Mouse (Mus musculus): Measurements from ENCODE around the gene Ralgps2. TPM values are rescaled to one million over a fixed set of nuclear protein-coding genes. Genes with fewer than 3 reads are reported as not detected.

Gene Ralgps2
- polyA plus RNA-seq, 1 experiment from 2014 or later, result 71.2 TPM

DNA sequence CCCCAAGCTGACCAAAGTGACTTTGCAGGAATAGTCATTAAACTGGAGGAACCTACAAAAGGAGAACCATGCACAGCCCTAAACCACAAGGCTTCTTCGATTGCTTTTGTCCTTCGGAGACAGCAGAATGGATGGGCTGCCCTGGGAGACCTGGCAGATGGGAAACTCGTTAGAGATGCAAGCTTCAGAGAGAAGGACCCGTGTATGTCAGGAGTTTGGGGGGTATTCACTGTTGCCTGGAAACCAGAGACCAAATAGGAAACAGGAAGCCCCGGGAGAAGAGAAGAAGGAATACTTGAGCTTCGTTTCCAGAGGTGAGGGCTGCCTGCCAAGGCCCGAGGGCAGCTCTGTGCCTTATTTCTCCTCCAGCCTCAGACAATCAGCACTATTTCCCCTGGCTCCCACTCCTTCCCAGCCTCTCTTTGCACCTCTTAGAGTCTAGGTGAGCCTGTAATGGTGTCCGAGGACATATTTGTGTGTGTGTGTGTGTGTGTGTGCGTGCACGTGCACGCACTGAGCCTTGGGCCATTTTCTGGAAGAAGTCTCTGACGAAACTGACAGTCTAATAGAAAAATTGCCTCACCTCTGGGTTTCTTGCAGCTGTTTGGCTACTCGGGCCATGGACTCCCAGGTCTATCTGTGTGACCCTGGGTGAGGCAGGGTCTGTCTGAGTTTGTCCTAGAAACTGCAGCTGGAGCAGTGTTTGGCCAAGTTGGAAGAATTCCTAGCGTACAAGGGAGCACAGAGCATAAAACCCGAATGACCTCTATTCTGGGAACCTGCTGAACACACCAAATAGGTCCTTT lies 184.6 kb downstream of the Ralgps2 start:
- Histone ChIP-seq H3K9me3 (no peaks in the 10 kb centered on the region), H3K27me3 (no peaks in the 10 kb centered on the region), H3K4me2 (replicated peaks) (peak overlapping the region; percentile 14), H3K27ac (peak overlapping the region; percentile 87), H3K4me1 (peaks cover 80% of the 10 kb centered on the region), H3K9ac (0 out of 2 replicates have a peak overlapping the region, but pooled peaks have one; percentile 15), H3K4me3 (no peak overlapping the region), H3K36me3 (no peaks in the 10 kb centered on the region)
- ATAC-seq (ENCODE audit: low FRiP score, low read depth), result peak; percentile 74
- WGBS, result 45% methylated on average over 15 of the region's 15 CpGs

Other genes with a start within 250 kb of the Ralgps2 start
- 24.3 and 27.7 TPM in 2 replicates for gene Fam20b, start 220.5 kb downstream of the Ralgps2 start, polyA plus RNA-seq (2015; fragmentation: Nextera tagmentation; extraction: Ambion mirVana)
- 60.4 and 66.1 TPM in 2 replicates for gene Angptl1, start 101.1 kb downstream of the Ralgps2 start, polyA plus RNA-seq (2015; fragmentation: Nextera tagmentation; extraction: Ambion mirVana)
- gene Tex35, start 169.1 kb upstream of the Ralgps2 start, polyA plus RNA-seq (2015; fragmentation: Nextera tagmentation; extraction: Ambion mirVana), result not detected in 2 replicates